Mouse (Mus musculus): ENCODE data around the gene Cd248.
A peak's percentile ranks its signal among the peaks of the same experiment; 100 is the strongest.

Cd248 gene

GRCm38 (mm10) chr19:5067867-5068569, at the start of gene Cd248:
Gene Cd248, plus strand, starts transcription at chr19:5068078.
- DNase-seq (ENCODE audit: low spot score in 2 of 2), result no peak

GRCm38 (mm10) chr19:5018191-5018590, 49.7 kb upstream of the Cd248 start:
- no peak for DNase-seq (ENCODE audit: low spot score in 2 of 2)

GRCm38 (mm10) chr19:5021416-5021815, 46.5 kb upstream of the Cd248 start:
- DNase-seq (ENCODE audit: low spot score in 2 of 2), result no peak

GRCm38 (mm10) chr19:5023621-5024479, 44.0 kb upstream of the Cd248 start, which contains the start of gene Slc29a2:
Gene Slc29a2, plus strand, starts transcription at chr19:5023860.
- DNase-seq (ENCODE audit: low spot score in 2 of 2), result peak; percentile 73 to 77

GRCm38 (mm10) chr19:5026111-5026510, 41.8 kb upstream of the Cd248 start:
- no peak for DNase-seq (ENCODE audit: low spot score in 2 of 2)

GRCm38 (mm10) chr19:5032686-5033085, 35.2 kb upstream of the Cd248 start:
- no peak for DNase-seq (ENCODE audit: low spot score in 2 of 2)

GRCm38 (mm10) chr19:5036577-5036976, 31.3 kb upstream of the Cd248 start:
- DNase-seq (ENCODE audit: low spot score in 2 of 2), result no peak

GRCm38 (mm10) chr19:5037678-5038571, 30.0 kb upstream of the Cd248 start:
- DNase-seq (ENCODE audit: low spot score in 2 of 2), result peak; percentile 35 to 45

- DNase-seq (ENCODE audit: low spot score in 2 of 2), result peak; percentile 79 to 82
Observed at GRCm38 (mm10) chr19:5038709-5039156, 29.1 kb upstream of the Cd248 start, which contains the start of the genes B4gat1 and AC124502.3. Gene B4gat1, plus strand, starts transcription at chr19:5038826. Gene AC124502.3, plus strand, starts transcription at chr19:5038891.

GRCm38 (mm10) chr19:5039301-5040114, 28.4 kb upstream of the Cd248 start:
- peak in 1 of 2 experiments; percentile 8 for DNase-seq (ENCODE audit: low spot score in 2 of 2)

- peak; percentile 73 to 74 for DNase-seq (ENCODE audit: low spot score in 2 of 2)
Observed at GRCm38 (mm10) chr19:5040862-5041523, 26.9 kb upstream of the Cd248 start, which contains the start of gene Brms1. Gene Brms1, plus strand, starts transcription at chr19:5041354.

GRCm38 (mm10) chr19:5041588-5041987, 26.3 kb upstream of the Cd248 start:
- no peak for DNase-seq (ENCODE audit: low spot score in 2 of 2)

- DNase-seq (ENCODE audit: low spot score in 2 of 2), result no peak
Observed at GRCm38 (mm10) chr19:5045531-5045930, 22.3 kb upstream of the Cd248 start.

GRCm38 (mm10) chr19:5048138-5049056, 19.5 kb upstream of the Cd248 start:
- no peak for DNase-seq (ENCODE audit: low spot score in 2 of 2)

- no peak for DNase-seq (ENCODE audit: low spot score in 2 of 2)
Observed at GRCm38 (mm10) chr19:5049325-5049724, 18.6 kb upstream of the Cd248 start.

- DNase-seq (ENCODE audit: low spot score in 2 of 2), result no peak
Observed at GRCm38 (mm10) chr19:5050047-5050905, 17.6 kb upstream of the Cd248 start, which contains the start of gene Rin1. Gene Rin1, plus strand, starts transcription at chr19:5050481.

GRCm38 (mm10) chr19:5051031-5051430, 16.8 kb upstream of the Cd248 start:
- no peak for DNase-seq (ENCODE audit: low spot score in 2 of 2)

GRCm38 (mm10) chr19:5051515-5051914, 16.4 kb upstream of the Cd248 start:
- no peak for DNase-seq (ENCODE audit: low spot score in 2 of 2)

All from thymus, postnatal 10 days (tissue).